Mouse (Mus musculus) limb, embryonic 14.5 days (tissue): ENCODE measurements around the gene Fars2. TPM values are rescaled to one million over a fixed set of nuclear protein-coding genes. Genes with fewer than 3 reads are reported as not detected.

Experiments
- ATAC-seq: fragments of 200-750 bp; cut with Nextera tagmentation; 2 replicates; pipeline ENCODE4 v1.8.0; 2017; ENCODE audit warnings: low read depth, moderate number of reproducible peaks, moderate TSS enrichment; ENCODE audit not compliant: low FRiP score
- DNase-seq: peaks from one replicate; pipeline ENCODE4 v3.0.0-alpha.2; 2015; ENCODE audit warnings: low spot score
- H3K27ac ChIP-seq: fragments of 300-500 bp; sonication (generic); replicated peaks from 2 replicates; pipeline ENCODE4 v1.5.1; 2014; ENCODE audit warnings: low read depth, mild to moderate bottlenecking, low read length, moderate library complexity, mixed read lengths
- H3K27me3 ChIP-seq: fragments of 300-500 bp; sonication (generic); 2 replicates; pipeline ENCODE4 v1.6.1; 2014; ENCODE audit warnings: low read length, mixed read lengths; ENCODE audit not compliant: control insufficient read depth, insufficient read depth
- H3K36me3 ChIP-seq: fragments of 300-500 bp; sonication (generic); 2 replicates; pipeline ENCODE4 v1.6.1; 2014; ENCODE audit warnings: mild to moderate bottlenecking, low read length, moderate library complexity, mixed read lengths; ENCODE audit not compliant: control insufficient read depth, insufficient read depth
- H3K4me1 ChIP-seq: fragments of 300-500 bp; sonication (generic); 2 replicates; pipeline ENCODE4 v1.6.1; 2014; ENCODE audit warnings: antibody characterized with exemption, low read length, mixed read lengths; ENCODE audit not compliant: control insufficient read depth, insufficient read depth
- H3K4me2 ChIP-seq: fragments of 300-500 bp; sonication (generic); replicated peaks from 2 replicates; pipeline ENCODE4 v1.6.1; 2014; ENCODE audit warnings: low read depth, mild to moderate bottlenecking, low read length, moderate library complexity; ENCODE audit not compliant: severe bottlenecking
- H3K4me3 ChIP-seq: fragments of 300-500 bp; sonication (generic); replicated peaks from 2 replicates; pipeline ENCODE4 v1.5.1; 2014; ENCODE audit warnings: low read length
- H3K9ac ChIP-seq: fragments of 300-500 bp; sonication (generic); 2 replicates; pipeline ENCODE4 v1.6.1; 2014; ENCODE audit warnings: mild to moderate bottlenecking, low read depth, low read length, moderate library complexity; ENCODE audit not compliant: severe bottlenecking
- H3K9me3 ChIP-seq: fragments of 300-500 bp; sonication (generic); 2 replicates; pipeline ENCODE4 v1.6.1; 2016; ENCODE audit warnings: low read length; ENCODE audit not compliant: control insufficient read depth
- POLR2A ChIP-seq: fragments of 200-500 bp; IDR thresholded peaks from 2 replicates; pipeline ENCODE4 v1.8.0; 2012; ENCODE audit warnings: inconsistent platforms, mild to moderate bottlenecking, moderate library complexity, borderline replicate concordance; ENCODE audit not compliant: insufficient read depth, insufficient read length; ENCODE audit errors: extremely low read depth
- WGBS: fragments of 180-500 bp; shearing (Covaris S2); extraction: QIAGEN DNeasy Blood & Tissue Kit; methylation state at CpG from one replicate; pipeline ENCODE4 v1.1.7; 2014; 5-methylcytosine and 5-hydroxymethylcytosine counted together
- polyA plus RNA-seq, 2 experiments: library from polyadenylated mRNA; depleted of rRNA in 1 of 2; stranded (reverse) in 1 of 2; unstranded in 1 of 2; fragments of >200 nt; fragmentation: Nextera tagmentation in 1 of 2; extraction: Ambion mirVana in 1 of 2; gene quantifications; 2 replicates each; pipeline versions ENCODE4 v1.2.1 to v1.2.3; 2012 to 2014

Fars2 gene
- polyA plus RNA-seq, 2 experiments: 27.6 to 35.2 TPM

- Histone ChIP-seq H3K27ac (no peak overlapping the region; the same call in 1 of the 2 replicates), H3K4me3 (peak overlapping the region; percentile 45), H3K27me3 (no peaks in the 10 kb centered on the region), H3K4me1 (peaks cover 23% of the 10 kb centered on the region), H3K4me2 (peak overlapping the region; percentile 57), H3K36me3 (no peaks in the 10 kb centered on the region), H3K9ac (peak overlapping the region; percentile 53), H3K9me3 (no peaks in the 10 kb centered on the region)
- DNase-seq: peak; percentile 84
- 0 out of 2 replicates have a peak, but pooled peaks have one; percentile 17 for TF ChIP-seq POLR2A
- peak; percentile 98 for ATAC-seq
- 2% methylated on average over 33 of the region's 41 CpGs for WGBS
Observed at GRCm38 (mm10) chr13:36578569-36579333, 461.5 kb downstream of the Fars2 start.

DNA sequence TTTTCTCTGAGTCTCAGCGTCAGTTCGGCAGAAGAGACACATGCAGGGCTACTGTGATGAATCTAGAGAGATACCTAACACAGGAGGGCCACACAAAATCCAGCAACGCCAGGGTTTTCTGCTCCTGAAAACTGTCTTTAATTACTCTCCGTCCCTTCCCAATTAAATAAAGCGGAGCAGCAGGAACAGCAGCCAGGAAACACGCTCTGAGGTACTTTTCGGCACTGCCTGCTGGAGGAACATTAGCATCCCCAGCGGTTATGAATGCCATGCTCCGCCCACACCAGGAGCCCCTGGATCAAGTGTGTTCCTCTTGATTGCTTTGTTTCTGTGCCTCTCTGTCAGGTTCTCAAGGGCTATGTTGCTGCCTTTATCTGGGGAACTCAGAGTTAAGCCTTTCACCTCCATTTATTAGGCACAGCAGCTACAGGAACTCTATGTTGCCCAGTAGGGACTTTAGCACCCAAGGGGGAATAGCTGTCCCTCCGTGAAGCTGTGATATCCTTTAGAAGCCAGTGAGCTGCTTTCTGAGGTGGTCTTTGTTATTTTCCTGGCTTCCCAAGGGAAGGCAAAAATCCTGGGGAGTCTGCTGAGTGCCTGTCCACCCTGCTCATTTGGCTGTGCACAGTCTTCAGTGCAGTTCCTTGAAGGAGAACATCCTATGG lies 465.3 kb downstream of the Fars2 start:
- Histone ChIP-seq H3K9me3 (no peaks in the 10 kb centered on the region), H3K4me1 (peaks cover 25% of the 10 kb centered on the region), H3K27ac (no peak overlapping the region), H3K27me3 (no peaks in the 10 kb centered on the region), H3K36me3 (no peaks in the 10 kb centered on the region), H3K4me2 (peak overlapping the region; percentile 26), H3K9ac (no peak overlapping the region), H3K4me3 (no peak overlapping the region)
- no peak for TF ChIP-seq POLR2A
- ATAC-seq (no peak), DNase-seq (peak; percentile 18)
- WGBS: 7% methylated on average over 10 of the region's 10 CpGs

GRCm38 (mm10) chr13:36583481-36584151 lies 466.4 kb downstream of the Fars2 start:
- Histone ChIP-seq H3K9me3 (no peaks in the 10 kb centered on the region), H3K4me1 (peaks cover 25% of the 10 kb centered on the region), H3K4me2 (peak overlapping the region; percentile 29), H3K27ac (no peak overlapping the region), H3K36me3 (no peaks in the 10 kb centered on the region), H3K9ac (0 out of 2 replicates have a peak overlapping the region, but pooled peaks have one; percentile 28), H3K4me3 (no peak overlapping the region), H3K27me3 (no peaks in the 10 kb centered on the region)
- no peak for TF ChIP-seq POLR2A
- ATAC-seq (no peak), DNase-seq (no peak)
- 7% methylated on average over 16 of the region's 16 CpGs for WGBS

GRCm38 (mm10) chr13:36584197-36584596 lies 467.0 kb downstream of the Fars2 start:
- WGBS: 40% methylated on average over 7 of the region's 7 CpGs
- TF ChIP-seq POLR2A: no peak
- peaks cover 25% of the 10 kb centered on the region for H3K4me1 ChIP-seq
- no peak overlapping the region for H3K27ac ChIP-seq
- no peaks in the 10 kb centered on the region for H3K36me3 ChIP-seq
- ATAC-seq (no peak), DNase-seq (no peak)
- H3K9me3 ChIP-seq: no peaks in the 10 kb centered on the region
- no peak overlapping the region for H3K4me2 ChIP-seq
- H3K9ac ChIP-seq: no peak overlapping the region
- no peaks in the 10 kb centered on the region for H3K27me3 ChIP-seq
- H3K4me3 ChIP-seq: no peak overlapping the region

GRCm38 (mm10) chr13:36589092-36589491 lies 471.9 kb downstream of the Fars2 start:
- WGBS: 29% methylated on average over 4 of the region's 4 CpGs
- no peak for TF ChIP-seq POLR2A
- Histone ChIP-seq H3K36me3 (no peaks in the 10 kb centered on the region), H3K9me3 (no peaks in the 10 kb centered on the region), H3K9ac (no peak overlapping the region), H3K27me3 (no peaks in the 10 kb centered on the region), H3K4me3 (no peak overlapping the region), H3K4me1 (no peaks in the 10 kb centered on the region), H3K4me2 (no peak overlapping the region), H3K27ac (no peak overlapping the region)
- DNase-seq (no peak), ATAC-seq (no peak)
